Mouse (Mus musculus): Measurements from ENCODE around the gene Pam16.

Gene Pam16

GRCm38 (mm10) chr16:4643670-4644419 lies 19.1 kb upstream of the Pam16 start:
- DNase-seq = no peak

DNA sequence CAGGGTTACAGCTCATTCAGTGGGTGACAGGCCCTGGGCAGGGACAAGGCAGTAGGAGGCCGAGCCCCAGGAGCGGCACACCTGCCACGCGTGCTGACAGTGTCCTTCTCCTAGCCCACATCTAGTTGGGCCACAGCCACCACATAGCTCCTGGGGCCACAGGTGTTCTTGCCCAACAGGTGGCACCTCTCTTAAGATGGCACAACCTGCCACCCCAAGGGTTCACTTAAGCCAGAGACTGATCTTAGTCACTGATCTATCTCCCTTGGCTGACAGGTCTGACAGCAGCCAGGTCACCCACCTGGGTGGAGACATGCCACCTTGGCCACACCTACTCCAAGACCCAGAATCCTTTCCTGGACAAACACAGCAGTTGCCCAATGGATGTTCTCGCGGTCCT lies 18.1 kb upstream of the Pam16 start:
- no peak for DNase-seq

DNA sequence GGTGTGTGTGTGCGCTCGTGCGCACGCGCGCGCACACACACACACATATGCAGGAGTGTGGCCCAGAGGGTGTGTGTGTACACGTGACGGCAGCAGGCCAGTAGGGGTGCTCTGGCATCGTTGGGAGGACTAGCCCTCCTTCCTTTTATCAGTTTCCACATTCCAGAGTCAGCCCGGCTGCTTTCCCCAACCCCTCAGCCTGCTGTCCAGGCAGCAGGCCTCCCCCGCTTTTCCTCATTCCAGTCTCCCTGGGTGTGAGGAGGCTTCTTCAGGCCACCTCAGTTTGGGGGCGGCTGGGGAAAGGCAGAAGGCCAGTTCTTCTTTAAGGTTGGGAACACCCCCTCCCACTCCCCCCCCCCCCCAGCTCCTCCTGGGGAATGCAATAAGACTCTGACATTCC lies 17.4 kb upstream of the Pam16 start:
- no peak for DNase-seq

- no peak for DNase-seq
Measured at GRCm38 (mm10) chr16:4641119-4641838, 16.5 kb upstream of the Pam16 start.

GRCm38 (mm10) chr16:4640267-4641005 lies 15.6 kb upstream of the Pam16 start:
- DNase-seq = no peak

GRCm38 (mm10) chr16:4639831-4640237 lies 15.0 kb upstream of the Pam16 start, which contains the start of the genes Vasn and Dnaja3:
Gene Vasn, plus strand, starts transcription at chr16:4639941.
Gene Dnaja3, plus strand, starts transcription at chr16:4639989.
- DNase-seq = no peak

- DNase-seq = no peak
Measured at GRCm38 (mm10) chr16:4638891-4639390, 14.2 kb upstream of the Pam16 start.

- DNase-seq = no peak
Measured at GRCm38 (mm10) chr16:4635760-4636159, 11.0 kb upstream of the Pam16 start.

GRCm38 (mm10) chr16:4634681-4635080 lies 9.9 kb upstream of the Pam16 start:
- no peak for DNase-seq

- DNase-seq = no peak
Measured at GRCm38 (mm10) chr16:4633661-4634060, 8.9 kb upstream of the Pam16 start.

GRCm38 (mm10) chr16:4632050-4632449 lies 7.3 kb upstream of the Pam16 start:
- DNase-seq = no peak

- DNase-seq = peak; percentile 77 to 79
Measured at GRCm38 (mm10) chr16:4629950-4630349, 5.2 kb upstream of the Pam16 start.

DNA sequence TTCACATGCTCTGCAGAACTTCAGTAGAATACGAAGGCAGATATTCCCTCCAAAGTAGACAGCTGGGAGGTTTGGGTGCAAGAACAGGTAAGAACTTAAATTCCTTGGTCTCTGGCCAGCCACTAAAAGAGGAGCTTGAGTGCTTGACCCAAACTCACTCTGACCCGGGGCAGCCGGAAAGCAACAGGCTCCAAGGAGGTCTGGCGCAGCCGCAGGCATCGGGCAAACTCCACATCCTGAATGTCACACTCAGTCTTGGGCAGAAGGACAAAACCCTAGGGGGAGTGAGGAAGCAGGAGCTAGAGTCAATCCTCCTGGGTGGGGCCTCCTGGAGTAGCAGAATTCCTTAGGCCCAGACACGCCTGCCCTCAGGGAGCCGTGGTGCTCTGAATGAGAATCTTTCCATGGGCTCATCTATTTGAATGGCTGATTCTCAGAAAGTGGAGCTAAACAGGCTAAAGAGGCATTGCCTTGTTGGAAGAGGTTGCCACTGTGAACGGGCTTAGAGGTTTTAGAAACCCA lies 4.2 kb upstream of the Pam16 start:
- no peak for DNase-seq

- no peak for DNase-seq
Measured at GRCm38 (mm10) chr16:4627105-4627504, 2.3 kb upstream of the Pam16 start.

DNA sequence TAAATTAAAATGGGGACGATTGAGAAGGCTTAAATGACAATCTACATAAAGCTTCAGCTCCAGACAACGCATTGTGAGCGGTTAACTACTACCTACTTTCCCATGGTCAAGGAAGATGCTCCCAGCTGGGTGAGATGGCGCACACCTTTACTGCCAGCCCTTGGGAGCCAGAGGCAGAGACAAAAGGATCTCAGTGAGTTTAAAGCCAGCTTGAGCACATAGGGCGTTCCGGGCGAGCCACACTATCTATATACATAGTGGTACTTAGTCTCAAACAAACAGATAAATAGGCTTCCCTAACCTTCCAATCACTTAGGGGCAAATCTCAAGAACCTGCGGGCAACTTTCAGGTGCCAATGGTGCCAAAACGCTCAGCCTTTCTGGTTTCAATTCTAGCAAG lies 714 bp downstream of the Pam16 start:
- DNase-seq = no peak

GRCm38 (mm10) chr16:4616829-4617228 lies 8.0 kb downstream of the Pam16 start:
- DNase-seq = no peak

GRCm38 (mm10) chr16:4615297-4615696 lies 9.5 kb downstream of the Pam16 start:
- DNase-seq = no peak

DNA sequence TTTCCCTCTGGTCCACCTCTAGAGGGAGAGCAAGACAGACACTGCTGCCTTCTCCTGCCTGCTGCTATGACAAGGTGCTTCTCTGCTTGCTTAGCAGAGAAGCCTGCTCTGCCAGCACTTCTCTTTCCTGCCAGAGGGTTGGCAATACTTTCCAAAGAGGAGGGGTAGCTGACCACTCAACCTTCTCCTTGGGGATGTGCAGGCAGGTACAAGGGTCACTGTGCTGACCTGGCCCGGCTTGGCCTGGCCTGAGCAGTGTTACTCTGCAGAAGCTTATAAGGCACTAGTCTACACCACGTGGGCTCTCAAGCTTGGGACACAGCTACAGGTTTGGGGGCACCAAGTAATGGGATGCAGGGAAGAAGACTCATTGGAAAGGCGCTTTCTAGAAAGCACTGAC lies 10.1 kb downstream of the Pam16 start:
- no peak for DNase-seq

GRCm38 (mm10) chr16:4613736-4614135 lies 11.1 kb downstream of the Pam16 start:
- DNase-seq = no peak

DNA sequence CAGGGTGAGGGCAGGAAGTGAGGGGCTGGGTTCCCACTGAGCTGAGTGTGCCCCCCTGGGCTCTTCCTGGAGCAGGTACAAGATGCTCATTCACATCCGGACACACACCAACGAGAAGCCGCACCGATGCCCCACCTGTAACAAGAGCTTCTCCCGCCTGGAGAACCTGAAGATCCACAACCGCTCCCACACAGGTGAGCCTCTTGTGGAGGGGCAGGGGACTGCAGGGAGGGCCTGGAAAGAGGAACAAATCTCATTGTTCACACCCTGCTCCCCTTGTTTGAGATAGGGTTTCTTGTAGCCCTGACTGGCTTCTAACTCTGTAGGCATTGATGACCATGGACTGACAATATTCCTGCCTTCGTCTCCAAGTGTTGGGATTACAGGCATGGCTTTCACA lies 13.1 kb downstream of the Pam16 start:
- no peak for DNase-seq

- no peak for DNase-seq
Measured at GRCm38 (mm10) chr16:4611193-4611592, 13.6 kb downstream of the Pam16 start.

- no peak for DNase-seq
Measured at GRCm38 (mm10) chr16:4608532-4609059, 16.2 kb downstream of the Pam16 start.

Data from thymus, postnatal 36 days (tissue).